Mouse (Mus musculus) CH12.LX (cell line): ENCODE data around the gene Cltc. TPM values are rescaled to one million over a fixed set of nuclear protein-coding genes. Genes with fewer than 3 reads are reported as not detected.

Source experiments
- DNase-seq: peaks from one replicate; pipeline ENCODE4 v3.0.0-alpha.2; 2013; ENCODE audit errors: extremely low read depth
- H3K27ac ChIP-seq: 2 replicates; pipeline ENCODE4 v1.5.1; 2012; ENCODE audit warnings: low read depth, mild to moderate bottlenecking, control low read depth, moderate library complexity; ENCODE audit not compliant: insufficient read depth
- H3K27me3 ChIP-seq: replicated peaks from 2 replicates; pipeline ENCODE3; 2012; ENCODE audit warnings: inconsistent platforms
- H3K36me3 ChIP-seq, 2 experiments: replicated peaks in 1 of 2; 2 replicates each; pipeline versions ENCODE3 to v1.6.1; 2012; ENCODE audit warnings: inconsistent platforms in 1 of 2, low read length in 1 of 2, mild to moderate bottlenecking in 1 of 2, mixed read lengths in 1 of 2, moderate library complexity in 1 of 2; ENCODE audit not compliant: control insufficient read depth in 1 of 2, insufficient read depth in 1 of 2
- H3K4me1 ChIP-seq, 2 experiments: 2 replicates each; pipeline ENCODE4 v1.6.1; 2012; ENCODE audit warnings: inconsistent platforms in 1 of 2, moderate library complexity in 1 of 2; ENCODE audit not compliant: insufficient read depth in 2 of 2, control insufficient read depth in 1 of 2
- H3K4me2 ChIP-seq: 2 replicates; pipeline ENCODE4 v1.6.1; 2012; ENCODE audit warnings: low read depth, mild to moderate bottlenecking, control low read depth; ENCODE audit not compliant: poor library complexity, insufficient read depth, severe bottlenecking
- H3K4me3 ChIP-seq, 3 experiments: fragments of 150-350 bp in 1 of 3; sonication (generic) in 1 of 3; replicated peaks in 1 of 3; 2 replicates each; pipeline versions ENCODE3 to v1.5.1; 2011 to 2012; ENCODE audit warnings: low read depth in 2 of 3, low read length in 2 of 3, mild to moderate bottlenecking in 2 of 3, moderate library complexity in 2 of 3, control low read depth in 1 of 3, improper control_type of control experiment in 1 of 3, inconsistent platforms in 1 of 3, mixed read lengths in 1 of 3; ENCODE audit not compliant: poor library complexity in 1 of 3
- H3K79me2 ChIP-seq: replicated peaks from 2 replicates; pipeline ENCODE4 v1.6.1; 2012; ENCODE audit warnings: mild to moderate bottlenecking, moderate library complexity; ENCODE audit not compliant: control insufficient read depth, poor library complexity, insufficient read depth, severe bottlenecking; ENCODE audit errors: extremely low read depth
- H3K9ac ChIP-seq: 2 replicates; pipeline ENCODE4 v1.6.1; 2012; ENCODE audit warnings: low read depth, mild to moderate bottlenecking, control low read depth, moderate library complexity; ENCODE audit not compliant: insufficient read depth
- H3K9me3 ChIP-seq: replicated peaks from 2 replicates; pipeline ENCODE3; 2012; ENCODE audit warnings: low read length, inconsistent platforms, mixed read lengths
- CHD2 ChIP-seq: IDR thresholded peaks from 2 replicates; pipeline ENCODE4 v1.6.1; 2011; ENCODE audit warnings: low read length, improper control_type of control experiment
- CTCF ChIP-seq, 2 experiments: IDR thresholded peaks in 1 of 2; conservative IDR thresholded peaks in 1 of 2; 2 replicates each; pipeline ENCODE4 v1.5.1; 2011 to 2012; ENCODE audit warnings: low read depth in 2 of 2, low read length in 2 of 2, improper control_type of control experiment in 1 of 2, inconsistent platforms in 1 of 2, mild to moderate bottlenecking in 1 of 2, moderate library complexity in 1 of 2
- E2F4 ChIP-seq: IDR thresholded peaks from 2 replicates; pipeline ENCODE4 v1.6.1; 2011; ENCODE audit warnings: low read depth, low read length, improper control_type of control experiment; ENCODE audit not compliant: insufficient replicate concordance
- ETS1 ChIP-seq: conservative IDR thresholded peaks from 2 replicates; pipeline ENCODE4 v1.6.1; 2012; ENCODE audit warnings: low read depth, mild to moderate bottlenecking, inconsistent platforms, low read length, improper control_type of control experiment, moderate library complexity
- GABPA ChIP-seq: IDR thresholded peaks from 2 replicates; pipeline ENCODE4 v1.6.1; 2012; ENCODE audit warnings: low read depth, low read length, improper control_type of control experiment, inconsistent platforms; ENCODE audit not compliant: insufficient replicate concordance
- HCFC1 ChIP-seq: IDR thresholded peaks from 2 replicates; pipeline ENCODE4 v1.6.1; 2012; ENCODE audit warnings: low read depth, mild to moderate bottlenecking, inconsistent platforms, low read length, improper control_type of control experiment
- IRF4 ChIP-seq: IDR thresholded peaks from 2 replicates; pipeline ENCODE4 v1.6.1; 2014; ENCODE audit warnings: low read depth, mild to moderate bottlenecking, inconsistent platforms, low read length, improper control_type of control experiment
- JUND ChIP-seq: conservative IDR thresholded peaks from 2 replicates; pipeline ENCODE4 v1.6.1; 2011; ENCODE audit warnings: low read depth, low read length, improper control_type of control experiment
- KAT2A ChIP-seq: IDR thresholded peaks from 2 replicates; pipeline ENCODE4 v1.6.1; 2012; ENCODE audit warnings: low read length, improper control_type of control experiment, inconsistent platforms; ENCODE audit not compliant: insufficient replicate concordance
- MAFK ChIP-seq: IDR thresholded peaks from 2 replicates; pipeline ENCODE4 v1.6.1; 2011; ENCODE audit warnings: low read length, improper control_type of control experiment; ENCODE audit not compliant: insufficient replicate concordance
- MAX ChIP-seq: IDR thresholded peaks from 2 replicates; pipeline ENCODE4 v1.6.1; 2011; ENCODE audit warnings: low read length, improper control_type of control experiment
- MAZ ChIP-seq: IDR thresholded peaks from 2 replicates; pipeline ENCODE4 v1.6.1; 2012; ENCODE audit warnings: low read depth, mild to moderate bottlenecking, inconsistent platforms, low read length, improper control_type of control experiment, moderate library complexity
- MXI1 ChIP-seq: IDR thresholded peaks from 2 replicates; pipeline ENCODE4 v1.6.1; 2011; ENCODE audit warnings: mild to moderate bottlenecking, low read depth, low read length, improper control_type of control experiment
- PAX5 ChIP-seq: IDR thresholded peaks from 2 replicates; pipeline ENCODE4 v1.6.1; 2012; ENCODE audit warnings: low read length, inconsistent platforms, mixed read lengths
- POLR2A ChIP-seq: IDR thresholded peaks from 2 replicates; pipeline ENCODE4 v1.6.1; 2011; ENCODE audit warnings: low read depth, mild to moderate bottlenecking, improper control_type of control experiment, low read length
- POLR2AphosphoS2 ChIP-seq: IDR thresholded peaks from 2 replicates; pipeline ENCODE4 v1.6.1; 2011; ENCODE audit warnings: low read depth, low read length, improper control_type of control experiment
- RCOR1 ChIP-seq: conservative IDR thresholded peaks from 2 replicates; pipeline ENCODE4 v1.6.1; 2012; ENCODE audit warnings: low read depth, mild to moderate bottlenecking, inconsistent platforms, low read length, improper control_type of control experiment
- SIN3A ChIP-seq: IDR thresholded peaks from 2 replicates; pipeline ENCODE4 v1.6.1; 2012; ENCODE audit warnings: low read length, improper control_type of control experiment, inconsistent platforms
- SMC3 ChIP-seq: IDR thresholded peaks from 2 replicates; pipeline ENCODE4 v1.6.1; 2011; ENCODE audit warnings: low read depth, low read length, improper control_type of control experiment
- TBP ChIP-seq: conservative IDR thresholded peaks from 2 replicates; pipeline ENCODE4 v1.6.1; 2011; ENCODE audit warnings: low read depth, low read length, improper control_type of control experiment
- TCF12 ChIP-seq: IDR thresholded peaks from 2 replicates; pipeline ENCODE4 v1.6.1; 2014; ENCODE audit warnings: low read depth, mild to moderate bottlenecking, inconsistent platforms, low read length, improper control_type of control experiment
- UBTF ChIP-seq: IDR thresholded peaks from 2 replicates; pipeline ENCODE4 v1.6.1; 2012; ENCODE audit warnings: low read depth, mild to moderate bottlenecking, inconsistent platforms, low read length, improper control_type of control experiment, moderate library complexity
- USF1 ChIP-seq: IDR thresholded peaks from 2 replicates; pipeline ENCODE4 v1.6.1; 2014; ENCODE audit warnings: low read depth, mild to moderate bottlenecking, inconsistent platforms, low read length, improper control_type of control experiment
- USF2 ChIP-seq: conservative IDR thresholded peaks from 2 replicates; pipeline ENCODE4 v1.6.1; 2011; ENCODE audit warnings: low read depth, low read length, improper control_type of control experiment
- ZKSCAN1 ChIP-seq: IDR thresholded peaks from 2 replicates; pipeline ENCODE4 v1.6.1; 2012; ENCODE audit warnings: low read depth, inconsistent platforms, low read length, improper control_type of control experiment, borderline replicate concordance
- ZNF384 ChIP-seq: IDR thresholded peaks from 2 replicates; pipeline ENCODE4 v1.6.1; 2012; ENCODE audit warnings: low read depth, low read length, improper control_type of control experiment, inconsistent platforms
- dilution Hi-C: fragments of 300-500 bp; cut with MboI; formaldehyde crosslinking; loops from 2 replicates; pipeline ENCODE4 v1.14.3; 2020; ENCODE audit warnings: low sequenced_read_pairs; ENCODE audit not compliant: extremely low pct_unique_long_range_greater_than_20kb, extremely low pct_ligation_motif_present
- in situ Hi-C: fragments of 300-500 bp; cut with MboI; formaldehyde crosslinking; loops from 3 replicates; pipeline ENCODE4 v1.14.3; 2019; ENCODE audit warnings: low sequenced_read_pairs, low pct_ligation_motif_present, low pct_unique_long_range_greater_than_20kb, mixed read lengths
- polyA plus RNA-seq: library from polyadenylated mRNA; unstranded; fragments of >175 nt; gene quantifications from 2 replicates; pipeline ENCODE4 v1.2.1, GENCODE M21; 2012; ENCODE audit warnings: low read depth; ENCODE audit not compliant: insufficient read length
- total RNA-seq, 2 experiments: library from RNA; depleted of rRNA; stranded (reverse); fragments of 300-350 nt in 1 of 2; fragments of >200 nt in 1 of 2; gene quantifications; 2 replicates each; pipeline ENCODE4 v1.2.3; 2012 to 2014

Cltc gene
- total and polyA plus RNA-seq, 3 experiments = 140 to 303 (median 219) TPM

DNA sequence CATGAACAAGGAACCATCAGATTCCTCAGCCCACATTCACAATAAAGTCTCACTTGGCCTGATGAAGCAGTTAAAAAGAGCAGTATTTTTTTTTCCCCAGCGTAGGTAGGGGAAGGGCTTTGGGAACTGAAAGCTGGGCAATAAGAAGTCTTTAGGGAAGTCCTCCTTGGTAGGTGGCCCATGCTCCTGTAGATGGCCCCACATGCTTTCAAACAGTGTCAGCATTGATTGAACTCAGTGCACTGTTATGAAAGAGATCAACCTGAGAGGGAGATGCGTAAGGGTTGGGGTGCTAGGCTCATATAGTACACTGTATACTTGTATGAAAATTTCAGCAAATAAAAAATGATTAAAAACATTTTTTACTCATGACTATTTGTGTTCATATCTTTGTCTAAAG lies 65.4 kb downstream of the Cltc start:
- H3K4me1 ChIP-seq = peaks cover 3 to 23% of the 10 kb centered on the region in 2 experiments; a peak in 3 of 4 replicates
- no peak overlapping the region for H3K4me2 ChIP-seq
- H3K9me3 ChIP-seq = no peaks in the 10 kb centered on the region
- peaks cover 54 to 92% of the 10 kb centered on the region in 2 experiments for H3K36me3 ChIP-seq
- peak overlapping the region; percentile 67 for H3K9ac ChIP-seq
- no peak for TF ChIP-seq PAX5
- no peak for TF ChIP-seq CHD2
- no peak for TF ChIP-seq USF2
- no peak for TF ChIP-seq E2F4
- TF ChIP-seq MAZ = no peak
- TF ChIP-seq MXI1 = no peak
- TF ChIP-seq MAX = no peak
- no peak for TF ChIP-seq TBP
- peak; percentile 34; the same call in 1 of the 2 replicates for TF ChIP-seq POLR2A
- TF ChIP-seq SIN3A = no peak
- no peak for TF ChIP-seq KAT2A
- peak; percentile 12; the same call in 1 of the 2 replicates for TF ChIP-seq POLR2AphosphoS2
- TF ChIP-seq SMC3 = no peak
- peak overlapping the region; percentile 93 for H3K27ac ChIP-seq
- dilution Hi-C loops (no loop called here), in situ Hi-C loops (loop anchor here (10.0 kb wide), 1 partner anchor 143 kb away; no protein-coding TSS in a partner anchor)
- H3K4me3 ChIP-seq = no peak overlapping the region
- no peaks in the 10 kb centered on the region for H3K27me3 ChIP-seq
- H3K79me2 ChIP-seq = peaks cover 44% of the 10 kb centered on the region
- DNase-seq = no peak

- no peak for DNase-seq
These were observed 65.9 kb downstream of the Cltc start for GRCm38 (mm10) chr11:86691482-86691881.

DNA sequence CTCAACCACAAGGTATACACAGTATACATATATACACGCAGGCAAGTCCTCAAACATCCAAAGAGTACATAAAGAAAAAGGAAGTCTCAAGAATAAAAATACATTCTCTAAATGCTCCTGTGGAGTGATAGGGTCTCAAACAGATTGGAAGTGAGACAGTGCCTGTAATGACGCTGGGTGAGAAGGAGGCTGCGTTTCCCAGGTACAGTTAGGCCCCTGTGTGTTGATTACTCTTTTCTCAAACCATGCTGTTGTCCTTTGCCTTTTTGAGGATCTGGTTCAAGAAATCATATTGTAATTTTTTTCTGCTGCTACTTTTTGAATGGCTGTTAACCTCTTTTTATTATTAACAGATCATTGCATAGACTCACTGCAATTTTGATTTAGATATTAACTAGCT lies 67.0 kb downstream of the Cltc start:
- Histone ChIP-seq H3K27me3 (no peaks in the 10 kb centered on the region), H3K4me2 (no peak overlapping the region), H3K79me2 (peaks cover 56% of the 10 kb centered on the region), H3K9ac (peak overlapping the region; percentile 53; the same call in 1 of the 2 replicates), H3K36me3 (peaks cover 50 to 91% of the 10 kb centered on the region in 2 experiments), H3K4me3 (no peak overlapping the region), H3K4me1 (peaks cover 7 to 38% of the 10 kb centered on the region in 2 experiments; a peak in 3 of 4 replicates)
- no peak for DNase-seq
- dilution Hi-C loops (no loop called here), in situ Hi-C loops (loop anchor here (10.0 kb wide), 1 partner anchor 144 kb away; no protein-coding TSS in a partner anchor)
- TF ChIP-seq TCF12 (no peak), POLR2AphosphoS2 (no peak), CTCF (conservative IDR thresholded peaks at IDR 0.05 in 1 of 2, IDR thresholded peaks at IDR 0.05 in 1 of 2; ENCODE audit: low read depth in 2 of 2, low read length in 2 of 2) (no peak), MAZ (no peak), UBTF (no peak), USF1 (no peak), SMC3 (no peak), SIN3A (no peak), USF2 (no peak), HCFC1 (no peak), POLR2A (no peak), IRF4 (no peak), JUND (no peak), RCOR1 (no peak), MAFK (no peak), ZNF384 (no peak), ZKSCAN1 (no peak), GABPA (no peak), CHD2 (no peak)
- TF ChIP-seq, all 38 proteins: peak for 0
- peak overlapping the region; percentile 51 for H3K27ac ChIP-seq
- H3K9me3 ChIP-seq = no peaks in the 10 kb centered on the region

More at GRCm38 (mm10) chr11:86691482-86691881, 65.9 kb downstream of the Cltc start:
- Histone ChIP-seq H3K36me3 (peaks cover 51 to 91% of the 10 kb centered on the region in 2 experiments), H3K9ac (peak overlapping the region; percentile 67), H3K9me3 (no peaks in the 10 kb centered on the region), H3K4me2 (no peak overlapping the region), H3K27ac (peak overlapping the region; percentile 93), H3K4me1 (peaks cover 3 to 27% of the 10 kb centered on the region in 2 experiments; a peak in 3 of 4 replicates), H3K4me3 (no peak overlapping the region), H3K79me2 (peaks cover 47% of the 10 kb centered on the region), H3K27me3 (no peaks in the 10 kb centered on the region)
- dilution Hi-C loops (no loop called here), in situ Hi-C loops (loop anchor here (10.0 kb wide), 1 partner anchor 143 kb away; no protein-coding TSS in a partner anchor)
- TF ChIP-seq POLR2AphosphoS2 = no peak
- no peak for TF ChIP-seq ETS1
